Mouse (Mus musculus): ENCODE results near the gene Tbc1d10b. TPM values are rescaled to one million over a fixed set of nuclear protein-coding genes. Genes with fewer than 3 reads are reported as not detected.
A peak's percentile ranks its signal among the peaks of the same experiment; 100 is the strongest.

The Tbc1d10b gene
- 14.4 and 15.0 TPM in 2 replicates for polyA plus RNA-seq (2015; fragmentation: Nextera tagmentation; extraction: Ambion mirVana)

DNA sequence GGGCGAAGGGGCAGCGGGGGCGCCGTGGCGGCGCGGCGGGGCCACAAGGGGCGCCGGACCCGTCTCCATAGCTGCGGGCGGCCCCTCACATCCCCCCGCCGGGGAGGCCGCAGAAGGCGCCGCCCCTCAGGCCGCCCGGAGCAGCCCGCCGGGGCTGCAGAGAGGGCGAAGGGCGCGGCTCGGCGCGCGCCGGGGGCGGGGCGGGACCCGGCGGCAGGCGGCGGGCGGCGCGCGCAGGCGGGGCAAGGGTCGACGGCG lies at the start of gene Tbc1d10b:
TSS of gene Tbc1d10b (minus strand) at position 174 of the 258 bp plus-strand sequence.
- 3% methylated on average over 12 of the region's 44 CpGs for WGBS
- Histone ChIP-seq H3K9me3 (ENCODE audit: low read length) (no peaks in the 10 kb centered on the region), H3K27ac (ENCODE audit: low read length) (peak within 1 kb of the TSS; percentile 85), H3K36me3 (ENCODE audit: insufficient read depth, low read length) (no peaks in the 10 kb centered on the region; the same call in 1 of the 2 replicates), H3K4me2 (replicated peaks; ENCODE audit: low read depth, low read length) (peak within 1 kb of the TSS; percentile 95), H3K4me1 (ENCODE audit: insufficient read depth, low read depth, low read length) (peaks cover 11% of the 10 kb centered on the region; the same call in 1 of the 2 replicates), H3K27me3 (replicated peaks; ENCODE audit: insufficient read depth, low read length) (no peaks in the 10 kb centered on the region), H3K4me3 (ENCODE audit: low read depth, low read length) (peak within 1 kb of the TSS; percentile 85), H3K9ac (replicated peaks; ENCODE audit: low read depth) (peak within 1 kb of the TSS; percentile 84)
- ATAC-seq (no peak), DNase-seq (ENCODE audit: low spot score) (no peak)
- TF ChIP-seq EP300 (IDR thresholded peaks at IDR 0.05): no peak
- TF ChIP-seq CTCF (IDR thresholded peaks at IDR 0.05): peak; percentile 6; the same call in 1 of the 2 replicates

DNA sequence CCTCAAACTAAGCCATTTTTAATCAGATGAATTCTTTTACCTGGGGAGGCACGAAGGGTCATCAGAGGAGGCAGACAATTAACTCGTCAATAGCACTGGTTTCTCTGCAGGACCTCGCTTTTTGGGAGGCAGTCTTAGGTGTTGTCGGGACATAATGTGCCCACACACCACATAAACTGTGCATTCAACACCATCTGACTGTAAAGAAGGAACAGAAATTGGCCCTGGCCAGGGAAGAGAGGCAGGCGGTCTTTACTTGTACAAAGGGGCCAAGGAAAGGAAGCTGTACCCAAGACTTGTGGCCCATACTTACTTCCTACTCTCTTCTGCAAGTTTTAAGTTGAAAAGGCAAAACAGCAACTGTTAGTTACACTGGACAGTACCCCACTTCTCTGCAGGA lies 48.2 kb upstream of the Tbc1d10b start:
- WGBS: 81% methylated on average over 5 of the region's 5 CpGs
- Histone ChIP-seq H3K4me1 (ENCODE audit: insufficient read depth, low read depth, low read length) (peaks cover 7% of the 10 kb centered on the region; the same call in 1 of the 2 replicates), H3K9ac (replicated peaks; ENCODE audit: low read depth) (no peak overlapping the region), H3K27ac (ENCODE audit: low read length) (no peak overlapping the region), H3K36me3 (ENCODE audit: insufficient read depth, low read length) (no peaks in the 10 kb centered on the region), H3K4me2 (replicated peaks; ENCODE audit: low read depth, low read length) (no peak overlapping the region), H3K9me3 (ENCODE audit: low read length) (no peaks in the 10 kb centered on the region), H3K27me3 (replicated peaks; ENCODE audit: insufficient read depth, low read length) (no peaks in the 10 kb centered on the region), H3K4me3 (ENCODE audit: low read depth, low read length) (no peak overlapping the region)
- no peak for DNase-seq (ENCODE audit: low spot score)
- no peak for ATAC-seq
- TF ChIP-seq CTCF (IDR thresholded peaks at IDR 0.05): no peak
- TF ChIP-seq EP300 (IDR thresholded peaks at IDR 0.05): no peak

DNA sequence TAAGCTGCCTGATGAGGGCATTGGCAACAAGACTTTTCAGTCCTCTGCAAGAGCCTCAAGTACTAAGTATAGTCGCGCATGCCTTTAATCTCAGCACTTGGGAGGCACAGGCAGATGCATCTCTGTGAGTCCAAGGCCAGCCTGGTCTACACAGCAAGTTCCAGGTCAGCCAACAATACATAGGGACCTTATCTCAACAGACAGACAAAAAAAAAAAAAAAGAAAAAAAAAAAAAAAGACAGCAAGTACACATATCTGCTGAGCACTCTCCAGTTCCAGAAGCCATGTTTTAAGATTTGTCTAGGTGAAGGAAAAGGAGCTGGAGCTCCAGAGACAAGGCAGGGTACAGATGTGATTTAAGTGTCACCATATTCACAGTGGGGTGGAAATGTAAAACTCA lies 47.7 kb upstream of the Tbc1d10b start:
- no peak for DNase-seq (ENCODE audit: low spot score)
- Histone ChIP-seq H3K36me3 (ENCODE audit: insufficient read depth, low read length) (no peaks in the 10 kb centered on the region), H3K27ac (ENCODE audit: low read length) (no peak overlapping the region), H3K9ac (replicated peaks; ENCODE audit: low read depth) (no peak overlapping the region), H3K9me3 (ENCODE audit: low read length) (no peaks in the 10 kb centered on the region), H3K4me2 (replicated peaks; ENCODE audit: low read depth, low read length) (no peak overlapping the region), H3K27me3 (replicated peaks; ENCODE audit: insufficient read depth, low read length) (no peaks in the 10 kb centered on the region), H3K4me1 (ENCODE audit: insufficient read depth, low read depth, low read length) (peaks cover 7% of the 10 kb centered on the region; the same call in 1 of the 2 replicates), H3K4me3 (ENCODE audit: low read depth, low read length) (no peak overlapping the region)
- no peak for TF ChIP-seq EP300 (IDR thresholded peaks at IDR 0.05)
- TF ChIP-seq CTCF (IDR thresholded peaks at IDR 0.05): no peak
- ATAC-seq: no peak
- 84% methylated on average over 2 of the region's 2 CpGs for WGBS

DNA sequence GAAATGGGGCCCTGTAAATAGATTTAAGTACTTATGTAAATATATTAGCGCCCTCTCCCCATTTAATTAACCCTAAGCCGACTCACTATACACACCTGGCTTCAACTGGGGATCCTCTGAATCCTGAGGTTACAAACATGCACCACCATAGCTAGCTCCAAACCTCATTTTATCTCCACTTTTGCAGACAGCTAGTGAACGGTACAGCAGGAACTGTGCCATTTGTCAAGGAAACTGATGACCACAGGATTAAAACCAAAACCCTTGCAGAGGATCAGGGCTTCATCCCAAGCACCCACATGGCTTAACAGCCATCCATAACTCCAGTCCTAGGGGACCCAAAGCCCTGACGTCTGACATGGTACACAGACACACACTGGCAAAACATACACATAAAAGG lies 46.7 kb upstream of the Tbc1d10b start:
- Histone ChIP-seq H3K4me3 (ENCODE audit: low read depth, low read length) (no peak overlapping the region; the same call in 1 of the 2 replicates), H3K27ac (ENCODE audit: low read length) (no peak overlapping the region), H3K9me3 (ENCODE audit: low read length) (no peaks in the 10 kb centered on the region), H3K4me2 (replicated peaks; ENCODE audit: low read depth, low read length) (peak overlapping the region; percentile 87), H3K36me3 (ENCODE audit: insufficient read depth, low read length) (no peaks in the 10 kb centered on the region), H3K27me3 (replicated peaks; ENCODE audit: insufficient read depth, low read length) (no peaks in the 10 kb centered on the region), H3K4me1 (ENCODE audit: insufficient read depth, low read depth, low read length) (peaks cover 5% of the 10 kb centered on the region; the same call in 1 of the 2 replicates), H3K9ac (replicated peaks; ENCODE audit: low read depth) (no peak overlapping the region)
- WGBS: 16% methylated on average over 4 of the region's 4 CpGs
- no peak for ATAC-seq
- TF ChIP-seq EP300 (IDR thresholded peaks at IDR 0.05) (no peak), CTCF (IDR thresholded peaks at IDR 0.05) (no peak)
- DNase-seq (ENCODE audit: low spot score): no peak

DNA sequence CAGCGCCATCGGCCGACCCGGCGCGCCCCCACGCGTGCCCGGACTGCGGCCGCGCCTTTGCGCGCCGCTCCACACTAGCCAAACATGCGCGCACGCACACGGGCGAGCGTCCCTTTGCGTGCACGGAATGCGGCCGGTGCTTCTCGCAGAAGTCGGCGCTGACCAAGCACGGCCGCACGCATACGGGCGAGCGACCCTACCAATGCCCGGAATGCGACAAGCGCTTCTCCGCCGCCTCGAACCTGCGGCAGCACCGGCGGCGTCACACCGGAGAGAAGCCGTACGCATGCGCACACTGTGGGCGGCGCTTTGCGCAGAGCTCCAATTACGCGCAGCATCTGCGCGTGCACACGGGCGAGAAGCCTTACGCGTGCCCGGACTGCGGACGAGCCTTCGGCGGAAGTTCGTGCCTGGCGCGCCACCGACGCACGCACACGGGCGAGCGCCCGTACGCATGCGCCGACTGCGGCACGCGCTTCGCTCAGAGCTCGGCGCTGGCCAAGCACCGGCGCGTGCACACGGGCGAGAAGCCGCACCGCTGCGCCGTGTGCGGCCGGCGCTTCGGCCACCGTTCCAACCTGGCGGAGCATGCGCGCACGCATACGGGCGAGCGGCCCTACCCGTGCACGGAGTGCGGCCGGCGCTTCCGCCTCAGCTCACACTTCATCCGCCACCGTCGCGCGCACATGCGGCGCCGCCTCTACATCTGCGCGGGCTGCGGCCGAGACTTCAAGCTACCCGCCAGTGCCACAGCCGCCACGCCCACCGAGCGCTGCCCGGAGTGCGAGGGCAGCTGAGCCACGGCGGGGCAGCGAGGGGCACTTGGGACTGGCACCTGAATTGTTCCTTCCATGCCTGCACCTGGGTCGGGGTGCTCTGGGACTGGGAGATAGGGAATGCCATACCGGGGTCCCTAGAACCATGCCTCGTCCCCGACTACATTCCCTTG lies 45.8 kb upstream of the Tbc1d10b start:
- H3K36me3 ChIP-seq (ENCODE audit: insufficient read depth, low read length): peaks cover 4% of the 10 kb centered on the region; the same call in 1 of the 2 replicates
- peak overlapping the region; percentile 81 for H3K27ac ChIP-seq (ENCODE audit: low read length)
- H3K4me1 ChIP-seq (ENCODE audit: insufficient read depth, low read depth, low read length): peaks cover 4% of the 10 kb centered on the region; the same call in 1 of the 2 replicates
- WGBS: under 1% methylated on average over 134 of the region's 136 CpGs
- TF ChIP-seq CTCF (IDR thresholded peaks at IDR 0.05) (peak; percentile 15), EP300 (IDR thresholded peaks at IDR 0.05) (no peak)
- H3K4me3 ChIP-seq (ENCODE audit: low read depth, low read length): peak overlapping the region; percentile 62
- H3K9me3 ChIP-seq (ENCODE audit: low read length): no peaks in the 10 kb centered on the region
- no peaks in the 10 kb centered on the region for H3K27me3 ChIP-seq (replicated peaks; ENCODE audit: insufficient read depth, low read length)
- peak overlapping the region; percentile 87 for H3K4me2 ChIP-seq (replicated peaks; ENCODE audit: low read depth, low read length)
- H3K9ac ChIP-seq (replicated peaks; ENCODE audit: low read depth): peak overlapping the region; percentile 55
- ATAC-seq: peak; percentile 94
- DNase-seq (ENCODE audit: low spot score): peak; percentile 98

DNA sequence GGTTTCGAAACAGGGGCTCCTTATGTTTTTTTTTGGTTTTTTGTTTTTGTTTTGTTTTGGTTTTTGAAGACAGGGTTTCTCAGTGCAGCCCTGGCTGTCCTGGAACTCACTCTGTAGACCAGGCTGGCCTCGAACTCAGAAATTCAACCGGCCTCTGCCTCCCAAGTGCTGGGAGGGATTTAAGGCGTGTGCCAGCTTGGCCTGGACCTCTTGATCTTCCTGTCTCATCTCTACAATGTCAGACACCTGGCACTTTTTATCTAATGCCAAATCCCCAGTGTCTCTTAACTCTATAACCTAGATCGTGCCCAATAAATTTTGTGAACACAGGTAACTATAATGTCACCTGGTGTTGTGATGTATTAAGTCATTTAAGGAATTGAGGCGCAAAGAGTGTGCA lies 45.1 kb upstream of the Tbc1d10b start:
- ATAC-seq: no peak
- no peak for DNase-seq (ENCODE audit: low spot score)
- WGBS: 71% methylated on average over 6 of the region's 6 CpGs
- H3K4me3 ChIP-seq (ENCODE audit: low read depth, low read length): peak overlapping the region; percentile 62
- peaks cover 4% of the 10 kb centered on the region; the same call in 1 of the 2 replicates for H3K4me1 ChIP-seq (ENCODE audit: insufficient read depth, low read depth, low read length)
- H3K27me3 ChIP-seq (replicated peaks; ENCODE audit: insufficient read depth, low read length): no peaks in the 10 kb centered on the region
- peak overlapping the region; percentile 81; the same call in 1 of the 2 replicates for H3K27ac ChIP-seq (ENCODE audit: low read length)
- peak overlapping the region; percentile 55; the same call in 1 of the 2 replicates for H3K9ac ChIP-seq (replicated peaks; ENCODE audit: low read depth)
- TF ChIP-seq CTCF (IDR thresholded peaks at IDR 0.05): no peak
- TF ChIP-seq EP300 (IDR thresholded peaks at IDR 0.05): no peak
- no peaks in the 10 kb centered on the region for H3K9me3 ChIP-seq (ENCODE audit: low read length)
- peaks cover 4% of the 10 kb centered on the region; the same call in 1 of the 2 replicates for H3K36me3 ChIP-seq (ENCODE audit: insufficient read depth, low read length)
- peak overlapping the region; percentile 87 for H3K4me2 ChIP-seq (replicated peaks; ENCODE audit: low read depth, low read length)

Data from lung, postnatal 0 days (tissue).